Mouse (Mus musculus): Measurements from ENCODE around the gene Map3k10.

- TF ChIP-seq CTCF (IDR thresholded peaks at IDR 0.05; ENCODE audit: borderline replicate concordance, insufficient read depth, low read depth, low read length), result no peak
- no peak for TF ChIP-seq POLR2A (IDR thresholded peaks at IDR 0.05; ENCODE audit: borderline replicate concordance, insufficient read depth, low read length)
Measured at GRCm38 (mm10) chr7:27683218-27683617, 8.8 kb upstream of the Map3k10 start.

Measured in cerebellum, adult 2 months (tissue).